Mouse (Mus musculus) liver, embryonic 12.5 days (tissue): ENCODE measurements around the gene Gm26620. TPM values are rescaled to one million over a fixed set of nuclear protein-coding genes. Genes with fewer than 3 reads are reported as not detected.

ENCODE experiments used
- ATAC-seq: fragments of 200-750 bp; cut with Nextera tagmentation; 2 replicates; pipeline ENCODE4 v1.8.0; 2017; ENCODE audit warnings: moderate number of reproducible peaks, mild to moderate bottlenecking, moderate library complexity
- H3K27ac ChIP-seq: fragments of 300-500 bp; sonication (generic); 2 replicates; pipeline ENCODE4 v1.5.1; 2016; ENCODE audit warnings: mild to moderate bottlenecking
- H3K27me3 ChIP-seq: fragments of 300-500 bp; sonication (generic); replicated peaks from 2 replicates; pipeline ENCODE4 v1.6.1; 2016; ENCODE audit warnings: mild to moderate bottlenecking, moderate library complexity
- H3K36me3 ChIP-seq: fragments of 300-500 bp; sonication (generic); 2 replicates; pipeline ENCODE4 v1.6.1; 2016; ENCODE audit warnings: mild to moderate bottlenecking, moderate library complexity
- H3K4me1 ChIP-seq: fragments of 300-500 bp; sonication (generic); 2 replicates; pipeline ENCODE4 v1.6.1; 2016
- H3K4me2 ChIP-seq: fragments of 300-500 bp; sonication (generic); 2 replicates; pipeline ENCODE4 v1.6.1; 2016; ENCODE audit warnings: mild to moderate bottlenecking, moderate library complexity
- H3K4me3 ChIP-seq: fragments of 300-500 bp; sonication (generic); 2 replicates; pipeline ENCODE4 v1.5.1; 2016; ENCODE audit warnings: mild to moderate bottlenecking, moderate library complexity
- H3K9ac ChIP-seq: fragments of 300-500 bp; sonication (generic); 2 replicates; pipeline ENCODE4 v1.6.1; 2016; ENCODE audit warnings: mild to moderate bottlenecking, moderate library complexity
- H3K9me3 ChIP-seq: fragments of 300-500 bp; sonication (generic); replicated peaks from 2 replicates; pipeline ENCODE4 v1.6.1; 2016; ENCODE audit warnings: mild to moderate bottlenecking, moderate library complexity
- WGBS: fragments of 180-500 bp; shearing (Covaris S2); methylation state at CpG from one replicate; pipeline ENCODE4 v1.1.7; 2016; ENCODE audit not compliant: insufficient replicate concordance; 5-methylcytosine and 5-hydroxymethylcytosine counted together
- polyA plus RNA-seq: library from polyadenylated mRNA; unstranded; fragments of >200 nt; fragmentation: Nextera tagmentation; extraction: Ambion mirVana; gene quantifications from 2 replicates; pipeline ENCODE4 v1.2.1, GENCODE M21; 2016

The Gm26620 gene
- polyA plus RNA-seq, 1 experiment from 2014 or later: 0.46 TPM

DNA sequence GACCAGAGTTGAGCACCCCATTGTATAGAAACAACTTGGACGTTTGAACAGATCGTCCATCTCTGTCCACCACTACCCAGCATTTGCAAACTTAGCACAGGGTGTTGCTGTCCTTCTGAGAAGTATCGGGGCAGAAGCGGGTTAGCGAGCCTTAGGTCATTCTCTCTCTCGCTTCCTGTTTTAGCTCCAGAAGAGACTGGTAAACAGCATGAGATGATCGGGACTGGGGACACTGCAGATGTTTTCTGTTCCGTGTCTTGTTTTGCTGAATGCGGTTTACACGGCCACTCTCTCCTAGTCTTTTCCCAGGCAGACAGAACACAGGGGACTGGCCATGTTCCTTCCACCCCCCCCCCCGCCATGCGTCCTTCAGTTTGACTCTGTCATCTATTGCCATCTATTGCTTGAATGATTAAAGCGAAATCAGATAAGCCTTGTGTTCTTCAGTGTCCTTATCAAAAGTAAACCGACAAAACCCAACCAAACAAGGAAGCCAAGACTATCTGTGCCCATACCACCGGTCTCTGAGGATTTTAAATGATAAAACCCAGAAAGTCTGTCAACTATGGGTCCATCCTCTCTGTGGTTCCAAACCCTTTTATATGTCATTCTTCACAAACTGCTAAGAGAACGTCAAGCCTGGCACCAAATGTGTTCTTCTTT is 13.7 kb downstream of the Gm26620 start:
- H3K4me3 ChIP-seq: no peak overlapping the region
- 37% methylated on average over 16 of the region's 16 CpGs for WGBS
- no peak for ATAC-seq
- no peaks in the 10 kb centered on the region for H3K9me3 ChIP-seq
- H3K27me3 ChIP-seq: peaks cover 26% of the 10 kb centered on the region
- peaks cover 4% of the 10 kb centered on the region for H3K4me1 ChIP-seq
- H3K36me3 ChIP-seq: no peaks in the 10 kb centered on the region
- no peak overlapping the region for H3K9ac ChIP-seq
- H3K27ac ChIP-seq: no peak overlapping the region
- no peak overlapping the region for H3K4me2 ChIP-seq

DNA sequence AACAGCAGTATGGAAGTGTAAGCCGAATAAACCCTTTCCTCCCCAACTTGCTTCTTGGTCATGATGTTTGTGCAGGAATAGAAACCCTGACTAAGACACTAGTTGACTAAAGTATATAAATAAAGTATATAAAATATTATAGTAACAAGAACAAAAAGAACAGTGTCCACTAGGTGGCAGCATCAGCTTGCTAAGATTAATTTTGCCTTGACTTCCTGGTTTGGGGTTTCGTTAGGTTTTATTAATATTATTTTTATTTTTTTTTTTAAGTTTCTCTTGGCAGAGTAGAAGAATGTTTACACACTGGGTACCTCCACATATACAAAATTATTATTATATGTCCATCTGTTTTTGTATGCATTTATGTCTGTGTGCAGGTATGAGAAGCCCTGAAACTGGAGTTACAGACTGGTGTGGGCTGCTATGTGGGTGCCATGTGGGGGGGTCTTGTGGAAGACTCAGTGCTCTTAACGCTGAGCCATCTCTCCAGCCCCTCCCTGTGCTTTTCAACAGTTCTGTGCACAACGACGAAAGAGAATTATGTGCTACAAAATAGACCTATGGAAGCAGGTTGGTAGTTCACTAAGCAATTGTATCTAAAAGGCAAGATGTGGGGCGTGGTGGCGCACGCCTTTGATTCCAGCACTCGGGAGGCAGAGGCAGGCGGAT is 16.1 kb downstream of the Gm26620 start:
- no peak overlapping the region; the same call in 1 of the 2 replicates for H3K9ac ChIP-seq
- ATAC-seq: peak; percentile 41; the same call in 1 of the 2 replicates
- peaks cover 45% of the 10 kb centered on the region for H3K27me3 ChIP-seq
- H3K4me2 ChIP-seq: peak overlapping the region; percentile 57
- H3K27ac ChIP-seq: no peak overlapping the region
- H3K4me3 ChIP-seq: peak overlapping the region; percentile 21
- H3K9me3 ChIP-seq: no peaks in the 10 kb centered on the region
- H3K36me3 ChIP-seq: no peaks in the 10 kb centered on the region
- H3K4me1 ChIP-seq: peaks cover 4% of the 10 kb centered on the region
- WGBS: 22% methylated on average over 10 of the region's 10 CpGs

DNA sequence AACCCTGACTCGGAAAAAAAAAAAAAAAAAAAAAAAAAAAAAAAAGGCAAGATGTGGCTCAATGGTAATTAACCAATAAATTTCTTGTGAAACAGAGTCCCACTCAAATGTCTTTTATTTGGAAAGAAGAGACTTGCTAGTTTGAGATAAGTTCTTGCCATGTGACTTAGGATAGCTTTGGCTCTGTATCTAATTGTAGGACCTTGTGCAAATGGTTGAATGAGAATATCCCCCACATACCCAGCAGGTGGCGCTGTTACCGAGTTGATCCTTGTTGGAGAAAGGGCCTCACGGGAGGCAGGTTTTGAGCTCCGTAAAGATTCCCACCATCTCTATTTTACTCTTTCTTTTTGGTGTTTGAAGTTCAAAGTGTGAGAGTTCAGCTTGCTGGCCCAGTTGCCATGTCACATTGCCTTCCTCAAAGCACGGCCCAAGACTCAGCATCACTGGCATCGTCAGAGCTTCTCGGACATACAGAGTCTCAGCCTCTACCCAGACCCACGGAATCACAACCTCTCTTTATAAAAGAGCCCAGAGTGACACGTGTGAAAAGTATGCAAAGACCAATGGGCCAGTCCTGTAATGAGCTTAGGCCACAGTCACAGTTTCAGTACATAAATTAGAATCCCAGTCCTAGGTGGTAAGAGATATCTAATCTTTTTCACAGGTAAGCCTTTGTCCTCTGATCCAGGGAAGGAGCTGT is 16.8 kb downstream of the Gm26620 start:
- H3K4me2 ChIP-seq: peak overlapping the region; percentile 57
- H3K27ac ChIP-seq: no peak overlapping the region
- H3K27me3 ChIP-seq: peaks cover 52% of the 10 kb centered on the region
- ATAC-seq: peak; percentile 57; the same call in 1 of the 2 replicates
- peaks cover 4% of the 10 kb centered on the region for H3K4me1 ChIP-seq
- no peak overlapping the region for H3K4me3 ChIP-seq
- no peak overlapping the region for H3K9ac ChIP-seq
- no peaks in the 10 kb centered on the region for H3K36me3 ChIP-seq
- no peaks in the 10 kb centered on the region for H3K9me3 ChIP-seq
- 29% methylated on average over 10 of the region's 10 CpGs for WGBS

DNA sequence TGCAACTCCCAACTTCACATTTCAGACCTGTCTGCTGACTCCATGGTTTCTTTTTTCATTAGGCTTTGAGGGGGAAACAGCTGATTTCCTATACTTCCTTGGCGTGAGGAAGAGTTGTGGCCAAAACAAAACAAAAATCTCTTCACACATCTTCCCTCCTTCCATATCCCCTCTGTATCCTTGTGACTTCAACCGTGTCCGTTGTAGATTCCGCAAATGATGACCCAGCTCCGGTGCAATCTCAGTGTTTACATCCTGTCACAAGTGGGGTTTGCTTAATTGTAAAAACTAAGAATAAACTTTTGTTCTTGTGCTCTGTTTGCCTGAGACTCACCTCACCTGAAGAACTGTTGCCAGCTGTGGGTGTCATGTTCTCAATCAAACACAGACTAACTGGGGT is 18.6 kb downstream of the Gm26620 start:
- Histone ChIP-seq H3K4me1 (peaks cover 19% of the 10 kb centered on the region), H3K4me2 (no peak overlapping the region), H3K4me3 (no peak overlapping the region), H3K27ac (no peak overlapping the region), H3K36me3 (no peaks in the 10 kb centered on the region), H3K9ac (no peak overlapping the region), H3K27me3 (peaks cover 64% of the 10 kb centered on the region), H3K9me3 (no peaks in the 10 kb centered on the region)
- 45% methylated on average over 5 of the region's 5 CpGs for WGBS
- ATAC-seq: no peak

DNA sequence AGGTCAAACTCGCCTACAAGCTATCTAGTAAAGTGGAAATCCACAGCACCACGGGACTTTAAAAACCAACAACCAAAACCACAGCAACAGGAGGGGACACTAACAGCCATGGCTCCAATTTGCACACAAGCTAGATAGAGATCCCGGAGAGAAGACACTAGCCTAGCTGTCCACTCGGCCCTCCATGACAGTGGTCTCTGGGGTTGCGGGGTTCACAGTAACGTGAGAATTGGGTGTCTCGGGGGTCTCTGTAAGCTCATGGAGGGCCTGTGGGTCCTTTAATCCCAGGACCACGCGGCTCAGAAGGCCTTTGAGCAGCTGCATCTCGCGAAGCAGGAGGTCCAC is 22.2 kb downstream of the Gm26620 start:
- Histone ChIP-seq H3K4me3 (peak overlapping the region; percentile 46), H3K9ac (no peak overlapping the region), H3K4me1 (peaks cover 16% of the 10 kb centered on the region), H3K36me3 (no peaks in the 10 kb centered on the region), H3K27me3 (peaks cover 85% of the 10 kb centered on the region), H3K27ac (no peak overlapping the region), H3K4me2 (peak overlapping the region; percentile 67), H3K9me3 (no peaks in the 10 kb centered on the region)
- 30% methylated on average over 11 of the region's 11 CpGs for WGBS
- no peak for ATAC-seq

DNA sequence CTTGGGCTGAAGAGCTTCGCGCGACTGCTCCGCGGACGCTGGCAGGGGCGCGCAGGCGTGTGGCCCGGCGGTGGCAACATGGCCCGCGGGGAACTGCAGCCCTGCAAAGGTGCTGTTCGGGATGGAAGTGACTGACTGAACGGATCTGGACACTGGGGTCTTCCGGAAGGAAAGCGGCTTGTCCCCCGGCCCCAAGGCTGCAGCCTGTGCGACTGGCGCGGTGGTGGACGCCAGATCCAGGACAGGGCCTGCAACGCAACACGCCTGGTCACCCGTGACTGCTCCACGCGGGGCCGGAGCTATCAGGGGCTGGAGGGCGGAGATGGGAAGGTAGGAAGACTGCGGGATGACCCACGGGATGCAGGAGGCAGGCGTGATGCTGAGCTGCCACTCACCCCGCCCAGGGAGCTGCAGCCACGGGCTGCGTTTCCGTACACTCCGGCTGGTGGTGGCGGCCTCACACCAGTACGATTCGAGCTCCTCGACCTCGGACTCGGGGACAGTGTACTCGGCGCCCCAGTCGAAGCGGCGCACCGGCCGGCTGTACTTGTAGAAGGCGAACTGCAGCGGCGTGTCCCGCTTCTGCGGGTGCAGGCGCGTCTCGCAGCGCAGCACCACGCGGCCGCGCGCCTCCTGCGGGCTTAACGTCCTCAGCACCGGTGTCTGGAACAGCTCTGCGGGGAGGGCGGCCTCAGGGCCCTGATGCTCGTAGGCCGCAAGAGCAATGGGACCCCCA is 22.8 kb downstream of the Gm26620 start:
- Histone ChIP-seq H3K4me3 (peak overlapping the region; percentile 46), H3K4me2 (peak overlapping the region; percentile 67), H3K27me3 (peaks cover 85% of the 10 kb centered on the region), H3K9me3 (no peaks in the 10 kb centered on the region), H3K4me1 (peaks cover 16% of the 10 kb centered on the region), H3K9ac (no peak overlapping the region), H3K36me3 (no peaks in the 10 kb centered on the region), H3K27ac (no peak overlapping the region)
- ATAC-seq: 0 out of 2 replicates have a peak, but pooled peaks have one; percentile 24
- WGBS: 1% methylated on average over 71 of the region's 71 CpGs

DNA sequence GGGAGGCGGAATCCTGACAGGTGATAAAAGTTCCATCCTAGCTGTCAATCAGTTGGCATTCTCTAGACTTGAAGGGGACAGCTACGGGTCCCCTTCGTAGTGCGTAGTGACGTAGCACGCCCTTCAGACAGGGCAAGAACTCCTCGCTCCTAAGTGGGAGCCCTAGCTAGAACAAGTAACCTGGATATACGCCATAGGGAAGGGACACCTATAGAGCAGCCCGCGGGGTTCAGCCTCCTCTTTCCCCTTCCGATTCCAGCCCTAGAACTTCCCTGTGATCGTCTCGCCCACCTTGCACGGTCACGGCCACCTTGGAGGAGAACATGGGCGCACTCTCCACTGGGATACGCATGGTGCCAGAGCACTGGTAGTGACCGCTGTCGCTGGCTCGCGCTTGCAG is 23.5 kb downstream of the Gm26620 start:
- H3K4me3 ChIP-seq: peak overlapping the region; percentile 46
- H3K27ac ChIP-seq: no peak overlapping the region
- 7% methylated on average over 21 of the region's 21 CpGs for WGBS

DNA sequence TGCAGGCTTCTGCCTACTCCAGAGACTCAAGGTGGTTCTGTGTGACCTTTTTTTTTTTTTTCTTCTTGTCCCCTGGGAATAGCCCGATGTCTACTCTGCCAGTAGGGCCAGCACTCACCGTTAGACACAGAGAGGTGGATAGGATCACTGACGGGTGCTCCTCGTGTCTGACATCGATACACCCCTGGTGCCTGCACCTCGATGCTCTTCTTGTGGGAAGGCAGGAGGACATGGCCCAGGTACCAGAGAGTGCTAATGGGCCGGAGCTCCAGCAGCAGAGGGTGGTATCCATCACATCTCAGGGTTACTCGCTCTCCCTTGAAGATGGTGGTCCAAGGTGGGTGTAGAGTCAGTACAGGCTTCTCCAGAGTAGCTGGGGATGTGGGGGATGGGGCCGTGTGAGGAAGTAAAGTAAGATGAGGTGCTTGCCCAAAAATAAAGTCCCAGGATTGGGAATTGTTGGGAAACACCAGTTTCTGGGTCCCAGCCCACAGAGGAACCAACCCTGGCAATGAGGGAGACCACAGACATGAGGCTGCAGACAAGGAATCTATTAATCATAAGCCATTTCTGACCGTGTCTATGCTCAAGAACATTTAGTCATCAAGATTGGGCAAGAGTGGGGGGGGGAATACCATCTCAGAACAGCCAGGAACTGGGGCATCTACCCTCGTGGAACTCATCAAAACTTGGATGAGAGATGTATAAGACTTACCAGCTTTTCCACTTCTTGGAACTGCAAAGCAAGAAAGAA is 27.2 kb downstream of the Gm26620 start:
- Histone ChIP-seq H3K9me3 (no peaks in the 10 kb centered on the region), H3K9ac (no peak overlapping the region), H3K4me2 (no peak overlapping the region), H3K36me3 (no peaks in the 10 kb centered on the region), H3K27me3 (peaks cover 59% of the 10 kb centered on the region), H3K4me1 (peaks cover 16% of the 10 kb centered on the region), H3K27ac (no peak overlapping the region), H3K4me3 (no peak overlapping the region)
- ATAC-seq: no peak
- 58% methylated on average over 11 of the region's 11 CpGs for WGBS

More for the DNA sequence above, 23.5 kb downstream of the Gm26620 start:
- no peak overlapping the region for H3K9ac ChIP-seq
- no peak for ATAC-seq
- peaks cover 85% of the 10 kb centered on the region for H3K27me3 ChIP-seq
- no peaks in the 10 kb centered on the region for H3K9me3 ChIP-seq
- H3K36me3 ChIP-seq: no peaks in the 10 kb centered on the region
- H3K4me2 ChIP-seq: peak overlapping the region; percentile 67
- peaks cover 16% of the 10 kb centered on the region for H3K4me1 ChIP-seq

DNA sequence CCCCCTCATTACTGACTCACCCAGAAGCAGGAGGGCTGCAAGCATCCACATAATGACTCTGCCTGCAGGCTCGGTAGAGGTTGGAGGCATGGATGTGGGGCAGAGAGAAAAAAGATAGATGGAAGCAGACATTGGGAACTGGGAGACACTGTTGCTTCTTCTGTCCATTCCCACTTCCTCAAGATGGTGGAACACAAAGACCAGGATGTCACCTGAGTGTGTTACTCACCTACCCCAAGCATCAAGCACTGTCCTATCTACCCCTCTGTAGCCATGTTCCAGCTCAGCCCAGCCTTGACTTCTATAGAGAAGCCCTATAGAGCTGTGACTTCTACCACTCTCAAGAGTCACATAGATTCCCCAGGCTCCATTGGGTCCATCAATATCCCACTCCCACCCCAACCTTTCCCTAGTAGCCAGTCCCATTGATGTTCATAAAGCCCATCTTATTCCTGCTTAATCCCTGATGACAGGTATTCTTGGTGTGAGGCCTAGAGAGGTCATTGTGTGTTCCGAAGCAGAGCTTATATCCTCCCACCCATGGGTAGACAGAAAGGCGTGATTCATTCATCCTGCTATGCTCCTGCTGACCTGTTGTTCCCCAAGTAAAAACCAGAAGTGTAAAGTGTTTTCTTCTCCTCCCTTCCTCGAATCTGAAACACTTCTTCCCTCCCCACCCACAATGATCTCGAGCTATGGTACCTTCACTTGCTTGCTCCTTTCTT is 28.2 kb downstream of the Gm26620 start, which contains the start of gene Fcrlb:
Fcrlb (minus strand) TSS at position 51 of the 725 bp plus-strand sequence.
- H3K9me3 ChIP-seq: no peaks in the 10 kb centered on the region
- H3K9ac ChIP-seq: no peak within 1 kb of the TSS
- peaks cover 50% of the 10 kb centered on the region for H3K27me3 ChIP-seq
- no peak for ATAC-seq
- H3K4me1 ChIP-seq: peaks cover 6% of the 10 kb centered on the region
- no peak within 1 kb of the TSS for H3K4me3 ChIP-seq
- H3K4me2 ChIP-seq: no peak within 1 kb of the TSS
- no peak within 1 kb of the TSS for H3K27ac ChIP-seq
- WGBS: 50% methylated on average over 5 of the region's 5 CpGs
- no peaks in the 10 kb centered on the region for H3K36me3 ChIP-seq

DNA sequence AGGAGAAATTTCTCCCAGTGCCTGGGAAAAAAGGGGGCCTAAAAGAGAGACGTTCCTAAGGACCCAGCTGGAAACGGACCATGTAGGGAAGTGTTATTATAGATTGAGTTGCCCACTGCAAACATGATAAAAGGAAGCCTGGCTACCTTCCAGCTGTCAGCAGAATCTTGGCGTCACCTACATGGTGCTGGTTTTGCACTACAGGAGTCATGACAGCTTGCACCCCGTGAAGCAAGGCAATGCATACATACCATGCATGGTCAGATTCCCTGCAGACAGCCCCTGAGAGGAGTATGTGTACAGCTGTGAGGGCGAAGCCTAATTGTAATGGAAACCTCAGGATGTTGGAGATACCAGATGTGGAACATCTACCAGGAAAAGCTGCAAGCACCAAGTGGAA is 30.8 kb downstream of the Gm26620 start:
- no peak overlapping the region for H3K9ac ChIP-seq
- H3K4me2 ChIP-seq: no peak overlapping the region
- H3K36me3 ChIP-seq: no peaks in the 10 kb centered on the region
- no peaks in the 10 kb centered on the region for H3K4me1 ChIP-seq
- ATAC-seq: no peak
- H3K27me3 ChIP-seq: peaks cover 25% of the 10 kb centered on the region
- 56% methylated on average over 5 of the region's 5 CpGs for WGBS
- H3K4me3 ChIP-seq: no peak overlapping the region
- no peak overlapping the region for H3K27ac ChIP-seq
- H3K9me3 ChIP-seq: no peaks in the 10 kb centered on the region

DNA sequence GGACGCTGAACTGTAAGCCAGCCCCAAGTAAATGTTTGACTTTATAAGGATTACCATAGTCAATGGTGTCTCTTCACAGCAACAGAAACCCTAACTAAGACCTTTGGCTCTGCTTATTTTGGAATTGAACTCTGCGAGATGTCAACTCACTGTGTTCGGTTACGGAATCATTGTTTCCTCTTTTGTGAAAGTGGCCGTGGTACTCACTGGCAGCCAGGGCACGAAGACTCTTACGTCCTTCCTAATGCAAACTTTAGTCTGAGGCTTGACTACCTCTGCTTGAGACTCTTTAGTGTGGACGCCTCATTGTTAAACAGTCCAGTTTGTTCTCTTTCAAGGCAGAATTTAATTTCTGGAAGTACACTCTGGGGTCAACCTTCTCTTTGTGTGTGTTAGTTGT is 34.4 kb downstream of the Gm26620 start:
- Histone ChIP-seq H3K27ac (no peak overlapping the region), H3K36me3 (no peaks in the 10 kb centered on the region), H3K4me1 (peaks cover 4% of the 10 kb centered on the region; the same call in 1 of the 2 replicates), H3K27me3 (peaks cover under 1% of the 10 kb centered on the region; the same call in 1 of the 2 replicates), H3K9ac (no peak overlapping the region), H3K4me2 (no peak overlapping the region), H3K9me3 (no peaks in the 10 kb centered on the region), H3K4me3 (no peak overlapping the region)
- no peak for ATAC-seq
- WGBS: 79% methylated on average over 8 of the region's 8 CpGs
